Mouse (Mus musculus) G1E (cell line): Measurements from ENCODE around the gene Fam78b.

Source experiments
- CTCF ChIP-seq: IDR thresholded peaks from 2 replicates; pipeline ENCODE4 v1.5.1; 2012; ENCODE audit warnings: low read depth, low read length, inconsistent platforms, mixed read lengths
- GATA2 ChIP-seq: IDR thresholded peaks from 2 replicates; pipeline ENCODE4 v1.6.1; 2012; ENCODE audit warnings: low read depth, low read length, inconsistent platforms, borderline replicate concordance
- TAL1 ChIP-seq: conservative IDR thresholded peaks from 2 replicates; pipeline ENCODE4 v1.6.1; 2012; ENCODE audit warnings: low read depth, low read length, inconsistent platforms, mixed read lengths

DNA sequence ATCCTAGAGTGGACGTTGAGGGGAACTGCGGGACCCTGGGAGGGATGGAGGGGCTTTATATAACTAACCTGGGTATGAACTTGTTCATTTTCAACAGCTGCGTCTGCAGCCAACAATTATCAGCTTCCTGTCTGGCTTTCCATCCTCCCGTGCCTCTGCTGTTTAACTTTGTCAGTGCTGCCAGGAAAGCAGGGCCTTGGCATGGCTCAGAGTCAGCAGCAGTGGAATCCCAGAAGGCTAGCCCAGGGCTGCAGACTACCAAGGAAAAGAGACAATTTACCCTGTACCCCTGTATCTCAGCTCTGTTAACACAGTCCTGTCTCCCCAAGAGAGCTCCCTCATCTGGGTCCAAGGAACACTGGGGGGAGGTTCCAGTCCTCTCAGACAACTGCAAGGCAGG, 62.8 kb downstream of the Fam78b start:
- TF ChIP-seq TAL1 (no peak), CTCF (no peak), GATA2 (no peak)
